Mouse (Mus musculus) urinary bladder, postnatal 4 days (tissue): ENCODE measurements around the gene Sertad3.

ENCODE experiments used
- DNase-seq, 2 experiments: peaks; one replicate each; pipeline ENCODE4 v3.0.0; 2021 to 2022; ENCODE audit warnings: low spot score in 2 of 2

Gene Sertad3

GRCm38 (mm10) chr7:27467648-27468047 is 5.9 kb upstream of the Sertad3 start:
- no peak for DNase-seq

GRCm38 (mm10) chr7:27471390-27472120 is 2.0 kb upstream of the Sertad3 start:
- no peak for DNase-seq

- DNase-seq, result no peak
Observed at GRCm38 (mm10) chr7:27472596-27472995, 972 bp upstream of the Sertad3 start.

- no peak for DNase-seq
Observed at GRCm38 (mm10) chr7:27473835-27474489, 394 bp downstream of the Sertad3 start.

- peak; percentile 98 to 99 for DNase-seq
Observed at GRCm38 (mm10) chr7:27474490-27474954, 954 bp downstream of the Sertad3 start.

GRCm38 (mm10) chr7:27475596-27475995 is 2.0 kb downstream of the Sertad3 start:
- DNase-seq, result no peak

- no peak for DNase-seq
Observed at GRCm38 (mm10) chr7:27476098-27476635, 2.6 kb downstream of the Sertad3 start.

GRCm38 (mm10) chr7:27478561-27478960 is 5.0 kb downstream of the Sertad3 start:
- DNase-seq, result no peak

GRCm38 (mm10) chr7:27479750-27480149 is 6.2 kb downstream of the Sertad3 start:
- no peak for DNase-seq

GRCm38 (mm10) chr7:27480506-27480905 is 6.9 kb downstream of the Sertad3 start:
- no peak for DNase-seq

- no peak for DNase-seq
Observed at GRCm38 (mm10) chr7:27480927-27481626, 7.5 kb downstream of the Sertad3 start.

- DNase-seq, result peak; percentile 90 to 93
Observed at GRCm38 (mm10) chr7:27481627-27481969, 8.0 kb downstream of the Sertad3 start.

GRCm38 (mm10) chr7:27483860-27484259 is 10.3 kb downstream of the Sertad3 start:
- no peak for DNase-seq

- no peak for DNase-seq
Observed at GRCm38 (mm10) chr7:27486102-27486769, 12.7 kb downstream of the Sertad3 start.

- DNase-seq, result peak; percentile 99 to 100
Observed at GRCm38 (mm10) chr7:27486770-27487697, 13.5 kb downstream of the Sertad3 start, which contains the start of gene Sertad1. Gene Sertad1 (plus strand): TSS chr7:27486910.

- peak in 1 of 2 experiments; percentile 78 for DNase-seq
Observed at GRCm38 (mm10) chr7:27487740-27488268, 14.2 kb downstream of the Sertad3 start.

GRCm38 (mm10) chr7:27489270-27489869 is 15.8 kb downstream of the Sertad3 start:
- DNase-seq, result no peak

GRCm38 (mm10) chr7:27490227-27490542 is 16.6 kb downstream of the Sertad3 start:
- DNase-seq, result no peak

- peak; percentile 94 to 95 for DNase-seq
Observed at GRCm38 (mm10) chr7:27490543-27491329, 17.2 kb downstream of the Sertad3 start.
